Mouse (Mus musculus) forebrain, embryonic 10.5 days (tissue): ENCODE results near the gene Eif3m. TPM values are rescaled to one million over a fixed set of nuclear protein-coding genes. Genes with fewer than 3 reads are reported as not detected.

Source experiments
- DNase-seq: peaks from one replicate; pipeline ENCODE4 v3.0.0-alpha.2; 2017; ENCODE audit warnings: low spot score; ENCODE audit errors: extremely low spot score
- H3K27ac ChIP-seq: fragments of 300-500 bp; sonication (generic); 2 replicates; pipeline ENCODE4 v1.5.1; 2016; ENCODE audit warnings: mild to moderate bottlenecking
- H3K27me3 ChIP-seq: fragments of 300-500 bp; sonication (generic); 2 replicates; pipeline ENCODE4 v1.6.1; 2016; ENCODE audit warnings: mild to moderate bottlenecking; ENCODE audit not compliant: poor library complexity, severe bottlenecking
- H3K36me3 ChIP-seq: fragments of 300-500 bp; sonication (generic); replicated peaks from 2 replicates; pipeline ENCODE4 v1.6.1; 2016; ENCODE audit warnings: mild to moderate bottlenecking, moderate library complexity
- H3K4me1 ChIP-seq: fragments of 300-500 bp; sonication (generic); 2 replicates; pipeline ENCODE4 v1.6.1; 2016
- H3K4me3 ChIP-seq: fragments of 300-500 bp; sonication (generic); 2 replicates; pipeline ENCODE4 v1.5.1; 2016; ENCODE audit warnings: mild to moderate bottlenecking, moderate library complexity
- H3K9me3 ChIP-seq: fragments of 300-500 bp; sonication (generic); 2 replicates; pipeline ENCODE4 v1.6.1; 2016; ENCODE audit warnings: mild to moderate bottlenecking, moderate library complexity
- WGBS: fragments of 180-500 bp; shearing (Covaris S2); methylation state at CpG from one replicate; pipeline ENCODE4 v1.1.7; 2016; 5-methylcytosine and 5-hydroxymethylcytosine counted together
- polyA plus RNA-seq: library from polyadenylated mRNA; unstranded; fragments of >200 nt; fragmentation: Nextera tagmentation; extraction: Ambion mirVana; gene quantifications from 2 replicates; pipeline ENCODE4 v1.2.1, GENCODE M21; 2016

Gene Eif3m
- polyA plus RNA-seq, 1 experiment from 2014 or later: 318 TPM

GRCm38 (mm10) chr2:104988974-104989373 lies 27.9 kb downstream of the Eif3m start:
- Histone ChIP-seq H3K27me3 (no peaks in the 10 kb centered on the region), H3K4me1 (no peaks in the 10 kb centered on the region), H3K36me3 (no peaks in the 10 kb centered on the region; the same call in 1 of the 2 replicates), H3K9me3 (no peaks in the 10 kb centered on the region), H3K4me3 (no peak overlapping the region), H3K27ac (no peak overlapping the region)
- DNase-seq: no peak
- WGBS: 92% methylated on average over 1 of the region's 1 CpGs

- Histone ChIP-seq H3K27ac (no peak overlapping the region), H3K27me3 (no peaks in the 10 kb centered on the region), H3K36me3 (no peaks in the 10 kb centered on the region), H3K4me3 (no peak overlapping the region), H3K4me1 (peaks cover 13% of the 10 kb centered on the region), H3K9me3 (no peaks in the 10 kb centered on the region)
- DNase-seq: no peak
- 72% methylated on average over 3 of the region's 3 CpGs for WGBS
These were observed 31.1 kb downstream of the Eif3m start for GRCm38 (mm10) chr2:104985796-104986195.

DNA sequence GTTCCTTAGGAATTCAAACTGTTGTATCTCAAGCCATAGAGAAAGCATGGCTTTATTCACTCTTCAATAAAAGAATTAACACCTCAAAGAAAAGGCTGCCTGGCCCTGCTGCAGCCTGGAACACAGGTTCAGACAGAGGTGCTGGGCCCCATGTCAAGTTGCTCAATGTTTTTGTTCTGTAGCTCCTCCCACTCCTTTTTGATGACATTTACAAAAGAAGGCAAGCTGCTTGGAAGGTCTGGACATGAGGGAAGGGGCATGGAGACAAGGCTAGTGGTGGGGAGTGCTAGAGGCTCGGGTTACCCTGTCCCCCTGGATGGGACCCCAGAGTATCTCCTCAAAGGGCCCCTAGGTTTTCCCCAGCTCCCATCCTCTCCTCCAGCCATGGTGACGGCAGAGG lies 35.2 kb downstream of the Eif3m start:
- H3K4me1 ChIP-seq: peaks cover 15% of the 10 kb centered on the region
- WGBS: 18% methylated on average over 2 of the region's 2 CpGs
- H3K27ac ChIP-seq: peak overlapping the region; percentile 81
- peak; percentile 21 for DNase-seq
- no peaks in the 10 kb centered on the region for H3K9me3 ChIP-seq
- no peaks in the 10 kb centered on the region for H3K27me3 ChIP-seq
- no peaks in the 10 kb centered on the region for H3K36me3 ChIP-seq
- H3K4me3 ChIP-seq: peak overlapping the region; percentile 23; the same call in 1 of the 2 replicates

DNA sequence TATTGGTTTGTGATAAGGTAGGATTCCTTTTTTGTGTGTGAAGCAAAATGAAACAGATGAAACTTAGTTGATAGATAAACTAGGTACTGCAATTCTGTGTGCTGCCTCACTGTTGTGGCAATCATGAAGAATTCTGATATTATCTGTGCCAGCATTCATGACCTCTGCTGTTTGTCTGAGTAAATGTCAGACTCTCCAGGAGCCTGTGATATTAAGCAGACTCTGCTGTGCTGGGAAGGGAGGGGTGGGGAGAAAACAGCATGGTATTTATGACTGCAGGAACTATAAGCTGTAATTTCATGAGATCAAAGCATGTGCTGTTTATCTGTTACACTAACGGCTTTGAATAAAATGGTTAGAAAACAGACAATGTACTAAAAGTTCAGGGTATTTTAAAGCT lies 52.4 kb downstream of the Eif3m start:
- no peaks in the 10 kb centered on the region for H3K36me3 ChIP-seq
- H3K9me3 ChIP-seq: no peaks in the 10 kb centered on the region
- H3K27me3 ChIP-seq: no peaks in the 10 kb centered on the region
- 85% methylated on average over 1 of the region's 1 CpGs for WGBS
- H3K4me1 ChIP-seq: no peaks in the 10 kb centered on the region
- no peak overlapping the region for H3K4me3 ChIP-seq
- DNase-seq: no peak
- no peak overlapping the region for H3K27ac ChIP-seq

Other genes with a start within 250 kb of the Eif3m start
- gene Qser1, start 200.3 kb downstream of the Eif3m start, polyA plus RNA-seq: 11.5 and 11.8 TPM in 2 replicates
- gene Prrg4, start 167.2 kb downstream of the Eif3m start, polyA plus RNA-seq: 0.71 and 0.77 TPM in 2 replicates
- 2.9 and 4.5 TPM in 2 replicates for gene Ccdc73, start 149.3 kb downstream of the Eif3m start, polyA plus RNA-seq
- gene Gm11060, start 74.9 kb upstream of the Eif3m start, polyA plus RNA-seq: not detected in 2 replicates
- 0.12 and 0.21 TPM in 2 replicates for gene Wt1, start 109.4 kb upstream of the Eif3m start, polyA plus RNA-seq
- 0.55 and 0.86 TPM in 2 replicates for gene Them7, start 207.2 kb upstream of the Eif3m start, polyA plus RNA-seq